Mouse (Mus musculus) left cerebral cortex, adult 18-20 months (tissue): ENCODE measurements at regions not wholly inside any gene's neighbourhood (a gene's known extent, or its start where the extent isn't known, plus 50 kb on each side); places are given as distances from the start of the nearest gene placed in this dataset.
"Not testable (repeated sequence)": the region's sequence is repeated elsewhere in the genome, so short reads cannot be mapped to it uniquely, and the experiment has no call there.

Source experiments
- DNase-seq, 2 experiments: peaks; one replicate each; pipeline ENCODE4 v3.0.0; 2021 to 2022; ENCODE audit warnings: low spot score in 2 of 2, mixed read lengths in 1 of 2

GRCm38 (mm10) chr8:20121391-20121909 lies 218.3 kb downstream of the Gm31371 start:
- DNase-seq = not testable (repeated sequence)

- DNase-seq = peak; percentile 100
Measured at GRCm38 (mm10) chr8:20122067-20122925, 219.1 kb downstream of the Gm31371 start.

GRCm38 (mm10) chr8:20123545-20123944 lies 220.4 kb downstream of the Gm31371 start:
- DNase-seq = peak in 1 of 2 experiments; percentile 3

GRCm38 (mm10) chr8:20135626-20136025 lies 227.4 kb downstream of the Gm15319 start:
- not testable (repeated sequence) for DNase-seq

DNA sequence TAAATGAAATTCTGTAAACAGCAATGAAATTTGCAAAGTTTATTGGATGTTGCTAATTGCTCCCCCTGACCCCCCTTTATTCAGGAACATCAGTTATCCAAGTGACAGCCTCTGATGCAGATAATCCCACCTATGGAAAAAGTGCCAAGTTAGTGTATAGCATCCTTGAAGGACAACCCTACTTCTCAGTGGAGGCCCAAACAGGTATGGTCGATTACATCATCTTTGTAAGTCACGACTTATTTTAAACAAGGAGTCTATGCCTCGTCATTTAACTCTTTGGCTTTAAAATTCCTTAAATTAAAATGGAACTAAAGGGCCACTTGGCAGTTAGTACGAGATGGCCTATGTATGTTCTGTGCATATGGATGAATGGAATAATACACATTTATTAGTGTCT lies 217.6 kb downstream of the Gm15319 start:
- not testable (repeated sequence) for DNase-seq

DNA sequence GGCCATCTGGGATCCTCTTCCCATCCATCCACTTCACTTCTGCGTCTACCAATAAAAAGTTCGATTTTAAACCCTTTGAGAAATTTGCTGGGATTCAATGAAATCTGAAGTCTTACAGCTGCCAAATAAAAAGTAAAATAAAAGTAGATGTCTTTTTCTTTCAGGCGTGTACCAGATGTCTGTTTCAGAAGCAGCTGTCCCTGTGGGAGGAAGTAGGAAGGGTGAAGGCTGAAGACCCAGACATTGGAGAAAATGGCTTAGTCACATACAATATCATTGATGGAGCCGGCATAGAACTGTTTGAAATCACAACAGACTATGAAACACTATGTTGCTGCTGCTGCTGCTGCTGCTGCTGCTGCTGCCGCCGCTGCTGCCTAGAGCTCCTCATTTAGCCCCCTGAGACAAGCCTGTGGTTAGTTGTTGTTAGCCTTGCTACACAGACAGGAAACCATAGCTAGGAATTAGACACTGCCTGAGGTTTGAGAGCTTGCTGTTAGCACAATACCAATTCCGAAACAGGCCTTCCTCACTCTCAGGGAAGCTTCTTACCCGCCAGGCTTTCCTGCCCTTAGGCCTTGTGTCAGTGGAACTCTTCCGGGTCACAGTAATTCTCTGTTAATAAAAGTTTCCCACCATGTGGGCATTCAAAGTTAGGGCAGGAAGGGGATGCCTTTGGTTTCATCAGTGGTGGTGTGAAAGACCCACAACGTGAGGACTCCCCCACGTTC lies 211.5 kb downstream of the Gm15319 start:
- DNase-seq = peak in 1 of 2 experiments; percentile 53

DNA sequence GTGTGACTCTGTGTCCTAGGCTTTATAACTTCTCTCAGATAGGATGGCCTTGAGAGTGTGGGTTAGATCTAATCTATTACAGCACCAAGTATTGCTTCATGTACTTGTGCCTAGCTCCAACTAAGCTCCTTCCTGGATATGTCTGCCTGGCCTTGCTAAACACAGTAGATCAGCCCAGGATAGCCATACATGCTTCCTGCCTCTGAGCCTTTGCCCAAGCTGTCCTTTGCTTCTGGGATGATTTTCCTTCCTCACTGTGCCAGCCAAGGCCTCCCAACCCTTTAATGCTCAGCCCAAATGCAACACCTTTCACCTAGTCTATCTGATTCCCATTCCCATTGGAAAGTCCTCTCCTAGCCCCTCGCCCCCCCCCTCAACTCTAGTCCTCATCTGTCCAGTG lies 208.9 kb downstream of the Gm15319 start:
- DNase-seq = not testable (repeated sequence)
